Mouse (Mus musculus): ENCODE measurements around the gene B4galnt2.

DNA sequence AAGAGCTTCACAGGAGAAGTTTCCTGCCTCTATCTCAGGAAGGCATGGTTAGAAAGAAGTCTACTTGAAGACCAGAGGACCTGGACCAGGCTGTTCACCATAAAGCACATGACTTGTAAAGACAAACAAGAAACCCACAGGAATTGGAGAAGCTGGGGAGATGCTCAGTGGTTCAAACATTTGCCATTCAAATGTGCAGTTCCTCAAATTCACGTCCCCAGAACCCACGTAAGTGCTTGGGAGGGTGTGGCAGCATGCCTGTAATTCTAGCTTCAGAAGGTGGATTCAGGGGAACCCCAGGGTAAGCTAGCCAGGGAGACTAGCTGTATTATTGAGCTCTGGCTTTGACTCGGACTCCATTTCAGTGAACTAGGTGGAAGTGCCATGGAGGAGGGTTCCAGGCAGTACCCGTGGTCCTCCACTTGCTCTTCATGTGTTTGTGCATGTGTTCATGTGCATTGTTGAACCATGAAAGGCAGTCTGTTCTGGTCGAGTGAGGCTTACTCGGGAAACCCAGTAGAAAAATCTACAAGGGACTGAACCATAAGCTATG, 44.7 kb downstream of the B4galnt2 start:
- TF ChIP-seq POLR2A (IDR thresholded peaks at IDR 0.05; ENCODE audit: borderline replicate concordance, control insufficient read depth, low read depth, low read length) (no peak), CTCF (IDR thresholded peaks at IDR 0.05; ENCODE audit: control insufficient read depth, insufficient read depth, low read length) (no peak)

All from bone marrow, adult 2 months (tissue).